Mouse (Mus musculus): ENCODE data around the gene Fance. TPM values are rescaled to one million over a fixed set of nuclear protein-coding genes. Genes with fewer than 3 reads are reported as not detected.

The Fance gene
- total RNA-seq, 4 experiments from 2014 or later = 9.0 to 14.3 (median 9.3) TPM

- DNase-seq (ENCODE audit: low spot score in 2 of 2) = no peak
Measured at GRCm38 (mm10) chr17:28375592-28376061, 62.3 kb downstream of the Fance start.

Other genes starting within 250 kb of the Fance start
- not detected for gene Tcp11, start 232.9 kb upstream of the Fance start, total RNA-seq (2022)
- gene Scube3, start 171.4 kb upstream of the Fance start, total RNA-seq (2022) = under 1 TPM; 0.05 to 0.46 (median 0.30) TPM
- gene Zfp523, start 136.4 kb upstream of the Fance start, total RNA-seq (2022) = 10 to 100 TPM; 13.0 to 19.2 (median 16.7) TPM
- 1 to 10 TPM in 3 of 4 experiments, under 1 TPM in 1; 0.90 to 2.1 (median 1.2) TPM for gene Def6, start 105.7 kb upstream of the Fance start, total RNA-seq (2022)
- gene Ppard, start 80.8 kb upstream of the Fance start, total RNA-seq (2022) = 10 to 100 TPM; 24.7 to 28.3 (median 26.1) TPM
- gene Rpl10a, start 15.0 kb downstream of the Fance start, total RNA-seq (2022) = 100 to 1,000 TPM; 377 to 515 (median 422) TPM
- gene Tead3, start 37.3 kb downstream of the Fance start, total RNA-seq (2022) = 1 to 10 TPM; 3.2 to 5.7 (median 4.5) TPM
- gene Tulp1, start 51.7 kb downstream of the Fance start, total RNA-seq (2022) = not detected
- gene Fkbp5, start 204.0 kb downstream of the Fance start, total RNA-seq (2022) = 100 to 1,000 TPM in 1 of 4 experiments, 10 to 100 TPM in 3; 39.2 to 148 (median 53.2) TPM
- not detected for gene Armc12, start 217.3 kb downstream of the Fance start, total RNA-seq (2022)
- gene Clpsl2, start 235.9 kb downstream of the Fance start, total RNA-seq (2022) = not detected
- not detected for gene Clps, start 247.2 kb downstream of the Fance start, total RNA-seq (2022)